Mouse (Mus musculus): ENCODE measurements around the gene Megf11. TPM values are rescaled to one million over a fixed set of nuclear protein-coding genes. Genes with fewer than 3 reads are reported as not detected.
A peak's percentile ranks its signal among the peaks of the same experiment; 100 is the strongest.

Megf11 gene
- not detected in 2 replicates for total RNA-seq (2014; fragmentation: Nextera tagmentation)
- not detected in 2 replicates for total RNA-seq (2017)

- ATAC-seq (replicated peaks; ENCODE audit: low FRiP score, low TSS enrichment, poor library complexity, severe bottlenecking), result 0 out of 2 replicates have a peak, but pooled peaks have one; percentile 30
Observed at GRCm38 (mm10) chr9:64385511-64386465, at the start of gene Megf11. Megf11 (plus strand) TSS chr9:64385626.

GRCm38 (mm10) chr9:64335825-64336224 is 49.6 kb upstream of the Megf11 start:
- no peak for ATAC-seq (replicated peaks; ENCODE audit: low FRiP score, low TSS enrichment, poor library complexity, severe bottlenecking)

- no peak for ATAC-seq (replicated peaks; ENCODE audit: low FRiP score, low TSS enrichment, poor library complexity, severe bottlenecking)
Observed at GRCm38 (mm10) chr9:64339361-64339760, 46.1 kb upstream of the Megf11 start.

- ATAC-seq (replicated peaks; ENCODE audit: low FRiP score, low TSS enrichment, poor library complexity, severe bottlenecking), result peak; percentile 82
Observed at GRCm38 (mm10) chr9:64340351-64341253, 44.8 kb upstream of the Megf11 start.

- no peak for ATAC-seq (replicated peaks; ENCODE audit: low FRiP score, low TSS enrichment, poor library complexity, severe bottlenecking)
Observed at GRCm38 (mm10) chr9:64341254-64341566, 44.2 kb upstream of the Megf11 start, which contains the start of gene Dis3l. Dis3l (minus strand) TSS chr9:64341288.

- ATAC-seq (replicated peaks; ENCODE audit: low FRiP score, low TSS enrichment, poor library complexity, severe bottlenecking), result no peak
Observed at GRCm38 (mm10) chr9:64341671-64342070, 43.8 kb upstream of the Megf11 start.

GRCm38 (mm10) chr9:64343656-64344055 is 41.8 kb upstream of the Megf11 start:
- no peak for ATAC-seq (replicated peaks; ENCODE audit: low FRiP score, low TSS enrichment, poor library complexity, severe bottlenecking)

- no peak for ATAC-seq (replicated peaks; ENCODE audit: low FRiP score, low TSS enrichment, poor library complexity, severe bottlenecking)
Observed at GRCm38 (mm10) chr9:64345931-64346330, 39.5 kb upstream of the Megf11 start.

- no peak for ATAC-seq (replicated peaks; ENCODE audit: low FRiP score, low TSS enrichment, poor library complexity, severe bottlenecking)
Observed at GRCm38 (mm10) chr9:64347377-64347776, 38.0 kb upstream of the Megf11 start.

GRCm38 (mm10) chr9:64349490-64349889 is 35.9 kb upstream of the Megf11 start:
- no peak for ATAC-seq (replicated peaks; ENCODE audit: low FRiP score, low TSS enrichment, poor library complexity, severe bottlenecking)

- no peak for ATAC-seq (replicated peaks; ENCODE audit: low FRiP score, low TSS enrichment, poor library complexity, severe bottlenecking)
Observed at GRCm38 (mm10) chr9:64351191-64351590, 34.2 kb upstream of the Megf11 start.

- ATAC-seq (replicated peaks; ENCODE audit: low FRiP score, low TSS enrichment, poor library complexity, severe bottlenecking), result no peak
Observed at GRCm38 (mm10) chr9:64355627-64356026, 29.8 kb upstream of the Megf11 start.

GRCm38 (mm10) chr9:64361231-64361950 is 24.0 kb upstream of the Megf11 start:
- ATAC-seq (replicated peaks; ENCODE audit: low FRiP score, low TSS enrichment, poor library complexity, severe bottlenecking), result no peak

GRCm38 (mm10) chr9:64369871-64370270 is 15.6 kb upstream of the Megf11 start:
- no peak for ATAC-seq (replicated peaks; ENCODE audit: low FRiP score, low TSS enrichment, poor library complexity, severe bottlenecking)

GRCm38 (mm10) chr9:64371305-64371819 is 14.1 kb upstream of the Megf11 start:
- no peak for ATAC-seq (replicated peaks; ENCODE audit: low FRiP score, low TSS enrichment, poor library complexity, severe bottlenecking)

- ATAC-seq (replicated peaks; ENCODE audit: low FRiP score, low TSS enrichment, poor library complexity, severe bottlenecking), result no peak
Observed at GRCm38 (mm10) chr9:64376380-64376779, 9.0 kb upstream of the Megf11 start.

GRCm38 (mm10) chr9:64383021-64383788 is 2.2 kb upstream of the Megf11 start:
- no peak for ATAC-seq (replicated peaks; ENCODE audit: low FRiP score, low TSS enrichment, poor library complexity, severe bottlenecking)

GRCm38 (mm10) chr9:64386466-64387211 is 1.2 kb downstream of the Megf11 start:
- no peak for ATAC-seq (replicated peaks; ENCODE audit: low FRiP score, low TSS enrichment, poor library complexity, severe bottlenecking)

Data from megakaryocyte-erythroid progenitor cell, adult 5-6 weeks (primary cell).